Mouse (Mus musculus): ENCODE results near the gene March1. TPM values are rescaled to one million over a fixed set of nuclear protein-coding genes. Genes with fewer than 3 reads are reported as not detected.

The March1 gene
- total and polyA plus RNA-seq, 2 experiments from 2014 or later: 50.4 to 52.5 TPM

GRCm38 (mm10) chr8:65645502-65645901, 27.8 kb downstream of the March1 start:
- no peak for TF ChIP-seq CTCF (IDR thresholded peaks at IDR 0.05)
- H3K4me2 ChIP-seq (ENCODE audit: low read depth, low read length, poor library complexity, severe bottlenecking): no peak overlapping the region
- ATAC-seq (ENCODE audit: low FRiP score): no peak
- no peak overlapping the region for H3K27ac ChIP-seq (ENCODE audit: low read depth, low read length)
- 86% methylated on average over 1 of the region's 1 CpGs for WGBS
- no peaks in the 10 kb centered on the region for H3K27me3 ChIP-seq (ENCODE audit: insufficient read depth, low read length)
- no peaks in the 10 kb centered on the region for H3K36me3 ChIP-seq (ENCODE audit: insufficient read depth, low read length)
- no peaks in the 10 kb centered on the region for H3K4me1 ChIP-seq (ENCODE audit: insufficient read depth, low read length)
- no peaks in the 10 kb centered on the region for H3K9me3 ChIP-seq (ENCODE audit: low read length)
- H3K4me3 ChIP-seq (ENCODE audit: low read depth, low read length): no peak overlapping the region
- no peak for DNase-seq (ENCODE audit: low spot score)
- no peak overlapping the region for H3K9ac ChIP-seq (replicated peaks; ENCODE audit: low read length, poor library complexity, severe bottlenecking)

GRCm38 (mm10) chr8:65645945-65646344, 28.2 kb downstream of the March1 start:
- H3K4me2 ChIP-seq (ENCODE audit: low read depth, low read length, poor library complexity, severe bottlenecking): no peak overlapping the region
- no peak overlapping the region for H3K9ac ChIP-seq (replicated peaks; ENCODE audit: low read length, poor library complexity, severe bottlenecking)
- H3K9me3 ChIP-seq (ENCODE audit: low read length): no peaks in the 10 kb centered on the region
- TF ChIP-seq CTCF (IDR thresholded peaks at IDR 0.05): no peak
- ATAC-seq (ENCODE audit: low FRiP score) (no peak), DNase-seq (ENCODE audit: low spot score) (no peak)
- H3K4me1 ChIP-seq (ENCODE audit: insufficient read depth, low read length): no peaks in the 10 kb centered on the region
- WGBS: 87% methylated on average over 1 of the region's 1 CpGs
- no peak overlapping the region for H3K4me3 ChIP-seq (ENCODE audit: low read depth, low read length)
- no peak overlapping the region for H3K27ac ChIP-seq (ENCODE audit: low read depth, low read length)
- no peaks in the 10 kb centered on the region for H3K36me3 ChIP-seq (ENCODE audit: insufficient read depth, low read length)
- no peaks in the 10 kb centered on the region for H3K27me3 ChIP-seq (ENCODE audit: insufficient read depth, low read length)

- ATAC-seq (ENCODE audit: low FRiP score) (no peak), DNase-seq (ENCODE audit: low spot score) (no peak)
- 88% methylated on average over 6 of the region's 6 CpGs for WGBS
- no peaks in the 10 kb centered on the region for H3K27me3 ChIP-seq (ENCODE audit: insufficient read depth, low read length)
- H3K4me1 ChIP-seq (ENCODE audit: insufficient read depth, low read length): no peaks in the 10 kb centered on the region
- H3K4me3 ChIP-seq (ENCODE audit: low read depth, low read length): no peak overlapping the region
- no peak overlapping the region for H3K4me2 ChIP-seq (ENCODE audit: low read depth, low read length, poor library complexity, severe bottlenecking)
- no peak overlapping the region for H3K9ac ChIP-seq (replicated peaks; ENCODE audit: low read length, poor library complexity, severe bottlenecking)
- no peak for TF ChIP-seq CTCF (IDR thresholded peaks at IDR 0.05)
- H3K36me3 ChIP-seq (ENCODE audit: insufficient read depth, low read length): no peaks in the 10 kb centered on the region
- H3K9me3 ChIP-seq (ENCODE audit: low read length): no peaks in the 10 kb centered on the region
- no peak overlapping the region for H3K27ac ChIP-seq (ENCODE audit: low read depth, low read length)
Observed at GRCm38 (mm10) chr8:65655924-65656323, 38.2 kb downstream of the March1 start.

GRCm38 (mm10) chr8:65661885-65662284, 44.2 kb downstream of the March1 start:
- DNase-seq (ENCODE audit: low spot score): no peak
- WGBS: 57% methylated on average over 2 of the region's 2 CpGs

GRCm38 (mm10) chr8:65665786-65666185, 48.1 kb downstream of the March1 start:
- Histone ChIP-seq H3K4me2 (ENCODE audit: low read depth, low read length, poor library complexity, severe bottlenecking) (no peak overlapping the region), H3K9me3 (ENCODE audit: low read length) (no peaks in the 10 kb centered on the region), H3K4me1 (ENCODE audit: insufficient read depth, low read length) (no peaks in the 10 kb centered on the region), H3K27me3 (ENCODE audit: insufficient read depth, low read length) (no peaks in the 10 kb centered on the region), H3K36me3 (ENCODE audit: insufficient read depth, low read length) (no peaks in the 10 kb centered on the region), H3K4me3 (ENCODE audit: low read depth, low read length) (no peak overlapping the region), H3K27ac (ENCODE audit: low read depth, low read length) (no peak overlapping the region), H3K9ac (replicated peaks; ENCODE audit: low read length, poor library complexity, severe bottlenecking) (no peak overlapping the region)
- DNase-seq (ENCODE audit: low spot score): no peak
- ATAC-seq (ENCODE audit: low FRiP score): no peak
- TF ChIP-seq CTCF (IDR thresholded peaks at IDR 0.05): no peak
- 84% methylated on average over 2 of the region's 2 CpGs for WGBS

More at GRCm38 (mm10) chr8:65661885-65662284, 44.2 kb downstream of the March1 start:
- H3K4me3 ChIP-seq (ENCODE audit: low read depth, low read length): no peak overlapping the region
- H3K4me2 ChIP-seq (ENCODE audit: low read depth, low read length, poor library complexity, severe bottlenecking): no peak overlapping the region
- TF ChIP-seq CTCF (IDR thresholded peaks at IDR 0.05): no peak
- no peaks in the 10 kb centered on the region for H3K4me1 ChIP-seq (ENCODE audit: insufficient read depth, low read length)
- no peaks in the 10 kb centered on the region for H3K27me3 ChIP-seq (ENCODE audit: insufficient read depth, low read length)
- no peaks in the 10 kb centered on the region for H3K36me3 ChIP-seq (ENCODE audit: insufficient read depth, low read length)
- no peak overlapping the region for H3K27ac ChIP-seq (ENCODE audit: low read depth, low read length)
- H3K9me3 ChIP-seq (ENCODE audit: low read length): no peaks in the 10 kb centered on the region
- no peak for ATAC-seq (ENCODE audit: low FRiP score)
- no peak overlapping the region for H3K9ac ChIP-seq (replicated peaks; ENCODE audit: low read length, poor library complexity, severe bottlenecking)

- Histone ChIP-seq H3K4me3 (ENCODE audit: low read depth, low read length) (no peak overlapping the region), H3K9ac (replicated peaks; ENCODE audit: low read length, poor library complexity, severe bottlenecking) (no peak overlapping the region), H3K27ac (ENCODE audit: low read depth, low read length) (no peak overlapping the region), H3K36me3 (ENCODE audit: insufficient read depth, low read length) (no peaks in the 10 kb centered on the region), H3K9me3 (ENCODE audit: low read length) (no peaks in the 10 kb centered on the region), H3K27me3 (ENCODE audit: insufficient read depth, low read length) (no peaks in the 10 kb centered on the region), H3K4me2 (ENCODE audit: low read depth, low read length, poor library complexity, severe bottlenecking) (no peak overlapping the region), H3K4me1 (ENCODE audit: insufficient read depth, low read length) (no peaks in the 10 kb centered on the region)
- ATAC-seq (ENCODE audit: low FRiP score) (no peak), DNase-seq (ENCODE audit: low spot score) (no peak)
- TF ChIP-seq CTCF (IDR thresholded peaks at IDR 0.05): no peak
Observed at GRCm38 (mm10) chr8:65743066-65743465, 125.4 kb downstream of the March1 start.
